Mouse (Mus musculus): Measurements from ENCODE around the gene Slc35a5. TPM values are rescaled to one million over a fixed set of nuclear protein-coding genes. Genes with fewer than 3 reads are reported as not detected.

Slc35a5 gene
- polyA plus RNA-seq, 1 experiment from 2014 or later: 14.8 TPM

- Histone ChIP-seq H3K27me3 (ENCODE audit: control insufficient read depth, insufficient read depth, low read length) (no peaks in the 10 kb centered on the region), H3K9ac (ENCODE audit: low read depth, low read length) (no peak overlapping the region), H3K27ac (ENCODE audit: low read depth, low read length) (no peak overlapping the region), H3K4me1 (ENCODE audit: control insufficient read depth, insufficient read depth, low read length) (peaks cover 11% of the 10 kb centered on the region), H3K36me3 (ENCODE audit: control insufficient read depth, insufficient read depth, low read length) (no peaks in the 10 kb centered on the region), H3K4me2 (no peak overlapping the region; the same call in 1 of the 2 replicates), H3K4me3 (ENCODE audit: low read depth, low read length) (no peak overlapping the region), H3K9me3 (replicated peaks; ENCODE audit: control insufficient read depth, low read length) (no peaks in the 10 kb centered on the region)
- no peak for ATAC-seq (replicated peaks; ENCODE audit: insufficient number of reproducible peaks, low FRiP score, low TSS enrichment)
- WGBS (ENCODE audit: insufficient replicate concordance): 7% methylated on average over 10 of the region's 10 CpGs
These were observed 68.5 kb downstream of the Slc35a5 start for GRCm38 (mm10) chr16:45090005-45090404.

Other genes starting within 250 kb of the Slc35a5 start
- gene Cd200r3, start 215.0 kb downstream of the Slc35a5 start, polyA plus RNA-seq (2014; fragmentation: Nextera tagmentation; extraction: Ambion mirVana): 0.21 TPM in 1 of 2 replicates, not detected in the other
- 73.9 and 80.4 TPM in 2 replicates for gene Ccdc80, start 65.3 kb downstream of the Slc35a5 start, polyA plus RNA-seq (2014; fragmentation: Nextera tagmentation; extraction: Ambion mirVana)
- 34.8 and 36.8 TPM in 2 replicates for gene Atg3, start 79 bp upstream of the Slc35a5 start, polyA plus RNA-seq (2014; fragmentation: Nextera tagmentation; extraction: Ambion mirVana)
- not detected in 2 replicates for gene Btla, start 65.6 kb upstream of the Slc35a5 start, polyA plus RNA-seq (2014; fragmentation: Nextera tagmentation; extraction: Ambion mirVana)